Mouse (Mus musculus) thymus, adult 2 months (tissue): ENCODE results near the gene Stxbp5.

Source experiments
- CTCF ChIP-seq: fragments of 200-500 bp; IDR thresholded peaks from 2 replicates; pipeline ENCODE4 v1.5.1; 2012; ENCODE audit warnings: mild to moderate bottlenecking, control low read depth, low read length, moderate library complexity, borderline replicate concordance; ENCODE audit not compliant: control insufficient read depth, poor library complexity, insufficient read depth; ENCODE audit errors: extremely low read depth
- POLR2A ChIP-seq: fragments of 200-500 bp; IDR thresholded peaks from 2 replicates; pipeline ENCODE4 v1.6.1; 2012; ENCODE audit warnings: mild to moderate bottlenecking, low read length, control low read depth, moderate library complexity; ENCODE audit not compliant: control insufficient read depth, poor library complexity, insufficient read depth; ENCODE audit errors: extremely low read depth

GRCm38 (mm10) chr10:9732065-9732749, 168.7 kb downstream of the Stxbp5 start:
- no peak for TF ChIP-seq CTCF
- no peak for TF ChIP-seq POLR2A
